Comparison of ENCODE assay signal across 30 mouse cellular contexts in genomic region chr2:84039277-84039676, GRCm38 (mm10). TPM values are rescaled to one million over a fixed set of nuclear protein-coding genes. Genes with fewer than 3 reads are reported as not detected.
"Had no signal": no experiment of that assay in that cellular context is flagged by ENCODE, and none has a peak within 500 bp of the region (broad histone marks: within the 10 kb centered on the region; RNA-seq: fewer than 3 reads in every experiment).

No protein-coding gene starts in this region.

- ATAC-seq: forebrain, embryonic 15.5 days; forebrain, postnatal 0 days; hindbrain, postnatal 0 days; intestine, embryonic 16.5 days had no signal

- H3K4me1 ChIP-seq: forebrain, embryonic 15.5 days; heart, embryonic 10.5 days; heart, embryonic 12.5 days; hindbrain, embryonic 13.5 days; hindbrain, embryonic 15.5 days; kidney, embryonic 15.5 days; limb, embryonic 10.5 days; limb, embryonic 12.5 days had no signal

- H3K9me3 ChIP-seq: forebrain, embryonic 15.5 days; heart, embryonic 10.5 days; heart, embryonic 12.5 days; hindbrain, embryonic 13.5 days; hindbrain, embryonic 15.5 days; kidney, embryonic 15.5 days; limb, embryonic 10.5 days; limb, embryonic 12.5 days had no signal

- H3K36me3 ChIP-seq: forebrain, embryonic 15.5 days; heart, embryonic 10.5 days; heart, embryonic 12.5 days; hindbrain, embryonic 13.5 days; hindbrain, embryonic 15.5 days; kidney, embryonic 15.5 days; limb, embryonic 10.5 days; limb, embryonic 12.5 days had no signal

- DNase-seq: forebrain, postnatal 0 days; gastrocnemius, postnatal 14 days; gastrocnemius, postnatal 36 days; heart, adult 18-20 months; heart, postnatal 10 days; heart, postnatal 36 days; kidney, adult 11 months; kidney, adult 2 months; kidney, adult 9 months; kidney, postnatal 10 days; kidney, postnatal 25 days; layer of hippocampus, adult 9-11 months; layer of hippocampus, postnatal 36 days had no signal

- H3K9ac ChIP-seq: forebrain, embryonic 15.5 days; forebrain, postnatal 0 days; heart, embryonic 12.5 days; hindbrain, embryonic 13.5 days; hindbrain, embryonic 15.5 days; kidney, embryonic 15.5 days; limb, embryonic 12.5 days had no signal

- H3K4me2 ChIP-seq: forebrain, embryonic 15.5 days; heart, embryonic 12.5 days; hindbrain, embryonic 13.5 days; hindbrain, embryonic 15.5 days; kidney, embryonic 15.5 days; limb, embryonic 12.5 days had no signal

- H3K27me3 ChIP-seq: forebrain, embryonic 15.5 days; heart, embryonic 12.5 days; hindbrain, embryonic 13.5 days; hindbrain, embryonic 15.5 days; kidney, embryonic 15.5 days; limb, embryonic 12.5 days had no signal

- H3K27ac ChIP-seq: forebrain, embryonic 15.5 days; heart, embryonic 10.5 days; hindbrain, embryonic 13.5 days; hindbrain, embryonic 15.5 days; hindbrain, postnatal 0 days; kidney, embryonic 15.5 days; limb, embryonic 10.5 days; limb, embryonic 12.5 days had no signal

- H3K4me3 ChIP-seq: forebrain, embryonic 15.5 days; heart, embryonic 10.5 days; heart, embryonic 12.5 days; hindbrain, embryonic 13.5 days; hindbrain, embryonic 15.5 days; kidney, embryonic 15.5 days; limb, embryonic 10.5 days; limb, embryonic 12.5 days had no signal

RNA-seq across cellular contexts. Expression of gene Gm13691, which starts 48.9 kb away (rescaled TPM):
- total RNA-seq: forebrain, postnatal 0 days; hematopoietic stem cell, adult 5-6 weeks; hindbrain, postnatal 0 days had no signal
- polyA plus RNA-seq: forebrain, embryonic 15.5 days; forebrain, postnatal 0 days; gonadal fat pad, adult 2 months; heart, embryonic 10.5 days; heart, embryonic 12.5 days; heart, embryonic 14.5 days; heart, embryonic 16.5 days; hindbrain, embryonic 11.5 days; hindbrain, embryonic 13.5 days; hindbrain, embryonic 15.5 days; hindbrain, postnatal 0 days; intestine, embryonic 14.5 days; intestine, embryonic 16.5 days; kidney, adult 2 months; kidney, embryonic 15.5 days; large intestine, adult 2 months; limb, embryonic 10.5 days; limb, embryonic 12.5 days had no signal

RNA-seq across cellular contexts. Expression of gene Gm13697, which starts 54.7 kb away (rescaled TPM):
- total RNA-seq: forebrain, postnatal 0 days; hematopoietic stem cell, adult 5-6 weeks; hindbrain, postnatal 0 days had no signal
- polyA plus RNA-seq: forebrain, embryonic 15.5 days; forebrain, postnatal 0 days; gonadal fat pad, adult 2 months; heart, embryonic 10.5 days; heart, embryonic 12.5 days; heart, embryonic 14.5 days; heart, embryonic 16.5 days; hindbrain, embryonic 11.5 days; hindbrain, embryonic 13.5 days; hindbrain, embryonic 15.5 days; hindbrain, postnatal 0 days; intestine, embryonic 14.5 days; intestine, embryonic 16.5 days; kidney, adult 2 months; kidney, embryonic 15.5 days; large intestine, adult 2 months; limb, embryonic 10.5 days; limb, embryonic 12.5 days had no signal
